Mouse (Mus musculus) left cerebral cortex, adult 18-20 months (tissue): ENCODE measurements around the gene Zic1. TPM values are rescaled to one million over a fixed set of nuclear protein-coding genes. Genes with fewer than 3 reads are reported as not detected.

Experiments
- DNase-seq, 2 experiments: peaks; one replicate each; pipeline ENCODE4 v3.0.0; 2021 to 2022; ENCODE audit warnings: low spot score in 2 of 2, mixed read lengths in 1 of 2
- total RNA-seq, 2 experiments: library from RNA; stranded (reverse); gene quantifications; 2 replicates each; pipeline ENCODE4 v1.2.3; 2021

Gene Zic1
- total RNA-seq, 2 experiments from 2014 or later: 10.7 to 14.3 TPM

- no peak for DNase-seq
These were observed 3.8 kb upstream of the Zic1 start for GRCm38 (mm10) chr9:91369293-91369991.

DNA sequence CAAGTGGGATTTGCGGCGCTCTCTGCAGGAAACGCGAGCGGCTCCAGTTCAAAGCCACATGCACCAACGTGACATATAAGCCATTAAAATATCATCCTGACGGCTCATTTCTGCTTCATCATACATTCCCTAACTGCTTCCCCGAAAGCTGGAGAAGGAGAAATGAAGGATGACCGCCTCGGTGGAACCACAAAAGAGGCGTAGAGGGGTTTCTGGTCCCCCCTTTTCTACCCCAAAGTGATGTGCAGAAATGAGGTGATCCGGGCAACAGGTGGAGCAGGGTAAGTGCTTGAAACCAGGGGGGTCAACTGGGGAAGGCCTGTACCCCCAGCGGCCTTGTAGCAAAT is 3.3 kb upstream of the Zic1 start:
- DNase-seq: no peak

DNA sequence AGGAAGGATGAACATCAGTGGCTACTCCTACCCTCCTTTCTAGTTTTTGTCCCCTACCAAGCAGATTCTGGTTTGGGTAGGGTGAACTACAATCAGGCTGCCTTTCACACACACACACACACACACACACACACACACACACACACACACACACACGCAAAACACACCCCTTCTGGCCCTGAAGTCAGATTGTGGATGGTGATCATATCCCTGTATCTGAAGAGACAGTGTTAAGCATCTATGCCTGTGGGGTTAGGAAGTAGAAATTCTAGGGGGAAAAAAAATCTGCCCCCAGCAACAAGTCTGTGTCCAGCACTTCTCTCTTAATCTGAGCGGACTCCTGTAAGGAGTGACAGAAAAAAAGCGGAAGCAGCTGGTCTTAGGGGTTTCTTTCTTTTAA is 2.5 kb upstream of the Zic1 start:
- DNase-seq: no peak

- no peak for DNase-seq
These were observed 1.6 kb upstream of the Zic1 start for GRCm38 (mm10) chr9:91366999-91367811.

DNA sequence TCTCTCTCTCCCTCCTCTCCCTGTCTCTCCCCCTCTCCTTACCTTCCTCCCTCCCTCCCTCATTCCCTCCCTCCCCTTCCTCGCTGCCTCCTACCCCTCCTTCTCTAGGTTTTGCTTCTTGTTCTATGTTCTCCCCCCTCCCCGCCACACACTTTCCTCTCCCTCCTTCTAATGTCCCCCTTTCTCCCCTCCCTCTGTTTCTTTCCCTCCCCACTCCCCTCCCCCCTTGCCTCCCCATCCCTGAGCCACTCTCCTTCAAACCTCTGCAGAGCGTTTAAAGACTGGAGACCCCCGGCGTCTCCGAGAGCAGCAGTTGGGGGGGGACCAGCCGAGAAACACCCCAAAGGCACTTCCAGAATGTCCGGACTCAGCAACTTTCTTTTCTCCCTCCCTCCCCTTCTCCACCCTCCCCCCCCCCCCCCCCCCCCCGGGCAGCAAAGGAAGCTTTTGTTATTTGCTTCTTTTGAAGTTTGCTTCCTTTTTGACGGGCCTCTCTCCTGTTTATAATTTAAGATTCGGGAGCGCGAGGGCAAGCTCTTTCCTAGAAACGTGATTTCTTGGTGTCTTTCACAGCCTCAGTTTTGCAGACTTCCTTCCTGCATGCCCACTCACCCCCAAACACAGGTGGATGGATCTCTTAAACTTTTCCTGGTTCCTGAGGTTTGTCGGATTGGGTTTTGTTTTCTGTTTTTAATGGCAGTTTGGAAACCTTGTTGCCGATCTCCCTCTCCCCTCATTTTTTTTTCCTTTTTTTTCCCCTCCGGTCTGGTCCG is 802 bp upstream of the Zic1 start:
- no peak for DNase-seq

GRCm38 (mm10) chr9:91364971-91365501 is 574 bp downstream of the Zic1 start:
- DNase-seq: no peak

- no peak for DNase-seq
These were observed 1.3 kb downstream of the Zic1 start for GRCm38 (mm10) chr9:91364127-91364970.

- DNase-seq: no peak
These were observed 1.8 kb downstream of the Zic1 start for GRCm38 (mm10) chr9:91363814-91364126.

DNA sequence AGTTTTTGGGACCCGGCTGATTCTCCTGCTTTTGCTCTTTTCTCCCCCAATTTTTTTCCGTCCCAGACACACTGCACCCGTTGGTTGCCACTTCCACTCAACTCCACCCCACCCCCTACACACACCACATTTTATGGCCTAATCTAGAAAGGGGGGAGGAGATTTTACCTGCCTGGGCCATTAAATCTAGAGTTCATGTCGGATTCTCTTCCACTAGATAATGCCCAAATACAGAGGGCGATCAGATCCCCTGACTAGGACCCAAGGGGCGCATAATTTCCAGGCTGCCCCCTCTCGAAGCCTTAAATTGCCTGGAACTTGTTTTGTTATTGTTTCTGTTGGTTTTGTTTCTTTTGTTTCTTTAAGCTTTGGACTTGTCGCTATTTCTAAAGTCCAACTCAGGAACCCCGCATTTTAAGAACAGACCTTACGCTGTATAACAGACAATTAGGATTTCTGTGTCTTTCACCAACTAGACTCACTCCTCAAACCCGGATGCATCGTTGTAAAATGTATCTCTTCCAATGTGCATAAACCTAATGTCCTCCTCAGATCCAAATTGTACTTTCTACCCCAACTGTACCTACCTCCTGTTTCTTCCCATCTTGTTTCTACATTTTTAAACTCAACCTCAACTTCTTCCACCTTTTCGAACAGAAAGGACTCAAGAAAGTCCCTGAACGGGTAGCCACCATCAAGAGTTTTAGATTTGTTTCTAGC is 2.4 kb downstream of the Zic1 start:
- DNase-seq: no peak

DNA sequence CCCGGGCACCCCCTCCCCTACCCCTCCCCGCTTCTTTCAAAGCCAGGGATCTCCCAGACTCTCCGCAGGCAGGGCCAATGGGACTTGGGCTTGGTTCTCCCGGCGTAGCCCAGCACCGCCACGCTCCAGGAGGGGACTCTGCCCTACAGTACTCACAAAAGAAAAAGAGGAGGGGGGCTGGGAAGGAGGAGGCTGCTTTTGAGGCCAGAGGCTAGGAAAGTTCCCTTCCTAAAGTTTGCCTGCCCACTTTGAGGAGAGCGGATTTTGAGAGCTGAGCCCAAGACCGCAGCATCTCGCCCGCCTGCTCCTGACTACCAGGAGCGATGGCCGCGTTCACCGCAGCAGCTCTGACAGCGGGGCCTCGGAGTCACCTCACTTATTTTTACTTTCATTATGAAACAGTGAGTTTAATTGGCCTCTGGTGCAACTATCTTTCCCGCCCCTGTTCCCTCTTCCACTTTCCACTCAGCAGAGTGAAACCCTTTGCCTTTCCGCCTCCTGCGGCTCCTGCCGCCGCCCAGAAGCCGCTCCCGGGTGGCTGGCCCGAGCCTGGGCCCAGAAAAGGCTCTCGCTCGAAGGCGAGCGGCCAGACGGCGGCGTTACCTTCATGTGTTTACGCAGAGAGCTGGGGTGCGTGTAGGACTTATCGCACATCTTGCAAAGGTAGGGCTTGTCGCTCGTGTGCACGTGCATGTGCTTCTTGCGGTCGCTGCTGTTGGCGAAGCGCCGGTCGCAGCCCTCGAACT is 3.6 kb downstream of the Zic1 start, which contains the start of gene Zic4:
Zic4 (plus strand) TSS at position 558 of the 746 bp plus-strand sequence.
- DNase-seq: no peak

DNA sequence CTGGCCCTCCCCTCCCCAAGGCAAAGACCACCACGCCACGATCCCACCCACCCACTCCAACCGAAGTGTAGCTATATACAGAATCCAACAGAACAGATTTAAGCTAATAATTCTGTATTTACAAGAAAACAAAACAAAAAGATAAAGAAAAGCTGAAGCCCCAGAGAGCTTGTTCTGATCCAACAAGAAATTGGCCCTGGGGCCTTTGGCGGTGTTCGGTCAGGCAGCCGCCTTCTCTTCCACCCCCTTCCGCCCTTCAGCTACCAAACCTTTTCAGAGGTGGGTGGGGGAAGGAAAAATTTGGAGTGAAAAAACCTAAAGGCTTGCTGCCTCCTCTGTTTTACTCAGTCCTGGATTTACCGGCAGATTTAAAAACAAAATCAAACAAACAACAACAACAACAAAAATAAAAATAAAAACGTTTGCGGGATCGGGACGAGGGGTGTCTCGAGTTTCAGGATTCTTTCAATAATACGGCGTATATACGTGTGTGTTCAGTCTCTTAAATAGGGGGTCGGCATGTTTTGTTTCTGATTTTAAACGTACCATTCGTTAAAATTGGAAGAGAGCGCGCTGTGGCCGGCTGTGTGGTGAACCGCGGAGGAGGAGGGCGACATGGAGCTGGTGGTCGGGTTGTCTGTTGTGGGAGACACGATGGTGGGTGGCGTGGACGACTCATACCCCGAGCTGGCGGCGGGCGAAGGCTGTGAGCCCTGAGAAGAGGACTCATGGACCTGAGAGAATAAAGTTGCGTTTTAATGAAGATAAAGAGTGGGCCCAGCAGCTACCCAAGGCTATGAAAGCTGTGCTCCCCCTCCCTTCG is 4.4 kb downstream of the Zic1 start:
- DNase-seq: no peak

DNA sequence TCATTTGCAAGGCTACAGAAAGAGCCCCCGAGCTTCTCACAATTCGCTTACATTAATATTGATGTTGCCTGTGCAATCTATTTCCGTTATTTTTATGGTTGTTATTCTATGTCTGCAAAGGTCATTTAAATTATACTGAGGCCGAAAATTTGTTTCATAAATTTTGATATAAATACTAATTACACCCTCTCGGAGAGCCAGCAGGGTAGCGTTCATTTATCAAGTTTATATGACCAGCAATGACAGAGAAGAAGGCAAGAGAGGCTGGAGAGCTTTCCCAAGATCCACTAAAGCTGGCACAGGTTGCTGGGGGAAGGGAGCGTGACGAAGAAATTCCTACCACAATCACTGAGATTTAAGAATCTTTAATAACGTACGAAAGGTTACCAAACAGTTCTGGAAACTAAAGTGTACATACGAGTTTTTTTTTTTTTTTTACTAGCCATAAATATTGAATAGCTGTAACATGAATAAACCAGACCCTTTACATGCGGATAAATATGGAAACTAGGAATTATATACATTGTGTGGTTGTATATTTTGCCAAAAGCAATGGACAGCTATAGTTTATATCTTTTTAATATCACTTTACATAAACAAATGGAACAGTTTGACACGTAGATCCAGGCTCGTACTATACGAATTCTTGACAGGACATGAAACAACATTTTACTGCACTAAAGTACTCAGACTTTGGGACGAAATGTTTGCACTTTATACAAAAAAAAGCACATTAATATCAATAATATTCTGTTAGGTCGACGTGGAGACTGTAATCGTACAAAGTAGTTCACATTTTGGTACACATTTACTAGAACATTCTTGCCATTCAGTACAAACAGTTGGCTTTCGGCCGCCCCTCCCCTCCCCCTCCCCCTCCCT is 5.2 kb downstream of the Zic1 start:
- DNase-seq: no peak

GRCm38 (mm10) chr9:91358851-91359687 is 6.5 kb downstream of the Zic1 start:
- DNase-seq: no peak

DNA sequence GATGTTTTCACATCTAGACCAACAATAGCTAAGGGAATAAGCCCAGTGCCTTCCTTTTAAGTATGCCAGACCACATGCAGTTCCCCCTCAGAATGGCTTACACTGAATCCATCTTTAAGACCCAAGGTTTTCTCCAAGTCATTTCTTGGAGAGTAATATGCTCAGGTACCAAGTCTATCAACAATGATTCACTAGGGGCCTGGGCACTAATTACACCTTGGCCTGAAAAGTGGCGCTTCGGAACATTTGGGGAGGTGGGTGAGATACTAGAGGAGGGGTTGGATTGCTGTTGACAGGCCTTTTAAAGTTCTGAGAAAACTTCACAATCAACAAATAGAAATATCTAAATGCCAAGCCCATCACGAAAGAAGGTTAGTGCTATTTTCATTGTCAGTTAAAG is 8.3 kb downstream of the Zic1 start:
- no peak for DNase-seq

DNA sequence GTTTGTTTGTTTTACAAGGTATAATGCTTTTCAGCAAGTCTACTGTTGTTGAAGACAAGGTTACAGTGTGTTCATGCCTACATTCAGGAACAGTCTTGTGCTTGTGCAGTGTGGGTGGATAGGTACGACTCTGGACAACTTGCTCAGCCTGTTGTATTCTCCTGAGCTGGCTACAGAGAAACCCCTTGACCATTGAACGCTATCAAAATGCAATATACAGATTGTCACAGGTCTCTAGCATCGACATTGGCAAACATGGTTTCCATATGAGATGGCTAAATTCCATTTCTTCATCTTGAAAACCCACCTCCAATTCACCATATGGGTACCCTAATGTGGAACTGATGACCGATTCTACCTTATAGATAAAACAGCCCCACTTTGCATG is 9.3 kb downstream of the Zic1 start:
- no peak for DNase-seq

DNA sequence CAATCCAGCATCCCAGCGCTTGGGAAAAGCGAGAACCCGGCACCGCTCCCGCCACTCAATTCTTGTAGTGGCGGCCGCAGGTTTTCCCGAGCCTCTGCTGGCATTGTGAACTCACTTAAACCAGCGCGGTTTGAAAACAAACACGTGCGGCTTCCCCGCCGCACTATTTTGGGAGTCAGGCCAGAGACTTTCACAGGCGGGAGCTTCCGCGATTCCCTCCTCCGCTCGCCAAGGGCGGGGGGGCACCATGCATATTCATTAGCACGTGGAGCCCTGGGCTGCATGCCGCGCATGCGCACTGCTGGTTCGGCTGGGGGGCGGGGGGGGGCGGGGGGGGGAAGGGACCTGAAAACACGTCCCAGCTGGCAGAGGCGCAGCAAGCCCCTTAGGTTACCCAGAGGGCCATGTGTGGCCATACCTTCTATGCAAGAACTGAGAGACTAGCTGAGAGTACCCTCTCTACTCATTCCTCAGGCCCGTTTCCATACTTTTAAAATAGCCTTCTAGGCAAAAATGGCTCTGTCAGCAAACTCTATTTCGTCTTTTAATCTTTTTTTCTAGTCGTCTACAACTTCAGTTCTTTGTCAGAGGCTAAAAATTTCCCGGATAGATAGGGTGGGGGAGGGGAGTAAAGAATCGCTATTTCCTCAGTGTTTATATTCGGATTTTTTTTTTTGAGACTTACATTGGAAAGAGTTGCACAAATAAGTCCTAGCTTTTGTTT is 9.8 kb downstream of the Zic1 start:
- no peak for DNase-seq
